Mouse (Mus musculus): ENCODE measurements around the gene Il17rd. TPM values are rescaled to one million over a fixed set of nuclear protein-coding genes. Genes with fewer than 3 reads are reported as not detected.

Il17rd gene
- total RNA-seq, 2 experiments from 2014 or later = not detected

DNA sequence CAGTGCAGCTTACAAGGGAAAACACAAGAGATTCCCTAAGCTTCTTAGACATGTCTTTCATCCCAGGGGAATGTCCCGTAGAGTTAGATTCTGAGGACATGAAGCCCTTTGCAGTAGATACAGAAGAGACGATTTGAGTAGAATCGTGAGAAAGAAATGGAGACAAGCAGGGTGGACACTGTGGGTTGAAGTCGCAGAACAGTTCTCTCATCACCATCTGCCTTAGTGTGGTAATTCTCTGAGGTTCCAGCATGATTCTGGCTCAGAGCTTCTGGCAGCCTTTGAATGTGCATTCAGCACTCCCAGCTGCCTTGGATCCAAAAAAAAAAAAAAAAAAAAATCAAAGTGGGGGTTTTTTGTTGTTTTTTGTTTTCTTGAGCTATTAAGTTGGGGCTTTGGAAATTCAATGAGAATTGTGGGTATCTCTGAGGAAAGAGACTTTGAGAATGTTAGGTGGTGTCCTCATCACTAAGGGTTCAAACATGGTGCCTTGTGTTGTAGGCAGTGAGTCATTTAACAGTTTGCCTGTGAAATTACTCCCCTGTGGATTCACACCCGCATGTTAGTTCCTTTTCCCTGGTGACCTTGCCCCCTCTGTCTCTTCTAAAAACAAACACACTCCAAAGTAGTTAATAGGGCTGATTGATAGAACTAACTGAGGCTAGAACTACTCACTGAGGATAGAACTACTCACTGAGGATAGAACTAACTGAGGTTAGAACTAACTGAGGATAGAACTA lies 43.0 kb downstream of the Il17rd start:
- ATAC-seq (replicated peaks; ENCODE audit: poor library complexity, severe bottlenecking) = no peak

DNA sequence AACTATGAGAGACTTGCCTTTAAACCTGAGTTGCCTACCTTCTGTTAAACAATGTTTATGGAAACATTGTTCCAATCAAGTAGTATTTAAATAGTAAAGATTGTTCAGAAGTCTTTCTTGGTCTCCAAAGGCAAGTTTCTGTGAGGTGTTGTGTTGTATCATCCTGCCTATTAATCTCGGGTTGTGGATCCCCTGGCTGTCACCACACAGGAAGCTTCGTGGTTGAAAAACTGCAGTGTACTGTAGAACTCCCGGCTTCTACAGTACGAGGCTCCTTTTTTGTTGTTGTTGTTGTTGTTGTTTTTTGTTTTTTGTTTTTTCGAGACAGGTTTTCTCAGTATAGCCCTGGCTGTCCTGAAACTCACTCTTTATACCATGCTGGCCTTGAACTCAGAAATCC lies 46.7 kb downstream of the Il17rd start:
- ATAC-seq (replicated peaks; ENCODE audit: poor library complexity, severe bottlenecking) = no peak

- ATAC-seq (replicated peaks; ENCODE audit: poor library complexity, severe bottlenecking) = no peak
These were observed 47.3 kb downstream of the Il17rd start for GRCm38 (mm10) chr14:27085999-27086398.

DNA sequence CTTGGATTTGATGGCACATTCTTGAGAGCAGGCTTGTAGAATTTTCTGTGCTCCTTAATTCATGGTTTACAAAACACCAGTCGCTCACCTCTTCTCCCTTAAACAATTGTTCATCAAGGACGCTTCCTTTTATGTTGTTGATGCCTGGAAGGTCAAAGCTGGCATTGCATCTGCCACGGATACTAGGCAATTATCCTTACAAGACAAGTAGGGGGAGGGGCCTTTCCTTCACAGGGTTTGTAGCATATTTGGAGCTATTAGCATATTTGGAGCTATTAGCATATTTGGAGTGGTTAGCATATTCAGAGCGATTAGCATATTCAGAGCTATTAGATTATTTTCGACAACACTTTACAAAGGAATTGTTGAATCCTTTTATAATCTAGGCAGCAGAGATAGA lies 55.5 kb downstream of the Il17rd start:
- ATAC-seq (replicated peaks; ENCODE audit: poor library complexity, severe bottlenecking) = no peak

DNA sequence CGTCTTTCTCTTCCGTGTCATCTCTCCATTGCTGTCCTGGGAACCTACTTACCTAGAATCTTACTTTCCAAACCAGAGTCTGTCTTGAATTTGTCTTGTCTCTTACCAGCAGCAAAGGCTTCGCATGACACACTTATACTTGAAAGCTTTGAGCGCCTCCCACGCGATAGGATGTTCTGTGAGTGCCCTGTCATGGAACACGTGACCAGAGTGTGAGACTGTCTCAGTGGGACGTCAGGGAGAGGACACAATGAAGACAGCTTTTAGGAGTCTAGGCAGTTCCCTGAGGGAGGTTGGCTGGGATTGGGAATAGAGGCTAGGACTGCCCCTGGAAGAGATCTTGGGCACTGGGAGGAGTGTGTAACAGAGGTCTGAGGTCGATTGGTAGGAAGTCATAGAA lies 57.4 kb downstream of the Il17rd start:
- ATAC-seq (replicated peaks; ENCODE audit: poor library complexity, severe bottlenecking) = peak; percentile 12; the same call in 1 of the 2 replicates

GRCm38 (mm10) chr14:27096779-27097178 lies 58.0 kb downstream of the Il17rd start:
- ATAC-seq (replicated peaks; ENCODE audit: poor library complexity, severe bottlenecking) = peak; percentile 92

DNA sequence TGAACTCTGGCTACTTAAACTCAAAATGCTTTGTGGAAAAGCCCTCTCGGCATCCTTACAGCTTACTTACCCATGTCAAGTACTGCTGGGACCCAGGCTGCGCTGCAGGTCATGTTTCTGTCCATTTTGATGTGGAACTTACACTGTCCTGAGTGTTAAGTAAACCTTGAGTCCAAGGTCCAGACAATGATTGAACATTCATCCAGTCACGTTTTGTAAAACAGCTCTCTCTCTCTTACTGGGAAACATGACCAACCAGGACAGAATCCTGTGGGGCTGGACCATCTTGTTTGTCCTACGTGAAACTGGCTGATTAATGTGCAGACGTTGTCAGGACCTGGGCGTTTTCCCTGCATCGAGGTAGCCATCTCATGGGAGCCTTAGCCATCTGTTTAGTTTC lies 63.0 kb downstream of the Il17rd start:
- no peak for ATAC-seq (replicated peaks; ENCODE audit: poor library complexity, severe bottlenecking)

GRCm38 (mm10) chr14:27102720-27103119 lies 64.0 kb downstream of the Il17rd start:
- ATAC-seq (replicated peaks; ENCODE audit: poor library complexity, severe bottlenecking) = no peak

DNA sequence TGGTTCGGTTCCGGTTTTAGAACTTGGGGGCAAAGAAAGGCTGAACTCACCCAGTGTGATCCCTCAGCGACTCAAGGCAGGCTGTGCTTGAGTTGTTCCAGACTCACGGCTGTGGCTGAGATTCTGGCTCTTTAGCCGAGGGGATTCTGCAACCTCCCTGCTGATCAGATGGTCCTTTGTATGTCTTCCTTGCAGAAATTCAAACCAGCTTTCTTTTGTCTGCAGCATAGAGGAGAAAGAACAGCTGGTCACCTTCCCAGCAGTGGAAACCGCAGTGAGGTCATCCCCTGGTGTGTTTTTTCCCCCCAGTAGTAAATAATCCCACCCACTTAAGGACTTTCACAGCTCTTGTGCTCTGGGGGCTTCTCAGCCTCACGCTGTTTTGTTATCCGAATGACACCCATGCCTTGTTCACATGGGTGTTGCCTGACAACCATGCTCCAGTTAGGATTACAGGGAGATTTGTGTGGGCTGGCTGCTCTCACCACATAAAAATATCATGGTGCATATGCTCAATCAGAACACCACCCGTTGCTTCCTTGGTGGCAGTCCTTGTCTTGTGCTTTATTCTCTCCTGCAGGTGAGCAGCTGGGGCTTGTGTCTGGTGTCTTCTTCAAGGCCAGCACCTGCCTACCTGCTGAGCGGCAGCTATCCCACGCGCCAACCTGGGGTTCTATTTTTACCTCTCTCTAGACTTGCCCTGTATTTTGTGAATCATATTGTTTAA lies 67.2 kb downstream of the Il17rd start:
- ATAC-seq (replicated peaks; ENCODE audit: poor library complexity, severe bottlenecking) = no peak

DNA sequence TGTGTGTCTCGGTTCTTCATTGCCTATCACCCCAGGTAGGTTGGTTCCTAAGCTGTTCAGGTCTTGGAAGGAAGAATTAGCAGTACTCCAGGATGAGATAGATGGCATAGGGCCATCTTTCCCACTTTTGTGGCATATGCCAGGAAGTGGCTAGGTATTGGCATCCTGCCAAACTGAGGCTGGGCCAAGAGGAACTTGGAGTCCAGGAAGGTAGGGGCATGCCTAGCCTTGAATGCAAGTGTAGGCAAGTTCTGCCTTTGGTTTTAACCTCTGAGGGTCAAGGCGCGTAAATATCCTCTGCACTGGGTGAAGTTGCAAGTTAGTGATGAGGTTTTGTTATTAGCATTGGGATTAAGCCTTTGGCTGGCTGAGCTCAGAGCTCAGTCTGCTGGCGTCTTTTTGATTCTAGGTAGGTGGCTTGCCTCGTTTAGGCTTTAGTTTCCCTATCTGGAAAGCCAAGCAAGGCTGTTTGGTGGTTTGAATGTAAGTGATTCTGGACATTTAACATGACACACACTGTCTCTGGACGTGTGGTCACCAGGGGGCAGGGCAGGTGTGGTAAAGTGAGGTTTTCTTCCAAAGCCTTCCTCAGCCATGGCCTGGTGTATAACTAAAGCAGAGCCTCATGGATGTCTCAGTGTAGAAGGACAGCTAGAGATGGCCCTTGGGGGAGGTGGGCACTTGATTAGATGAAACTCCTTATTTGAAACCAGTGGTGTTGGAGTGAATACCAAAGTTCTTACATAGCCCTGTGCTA lies 70.2 kb downstream of the Il17rd start:
- ATAC-seq (replicated peaks; ENCODE audit: poor library complexity, severe bottlenecking) = peak; percentile 43

GRCm38 (mm10) chr14:27114362-27115274 lies 75.9 kb downstream of the Il17rd start, which contains the start of gene Arhgef3:
Arhgef3 (plus strand) TSS chr14:27114899.
- peak; percentile 63 for ATAC-seq (replicated peaks; ENCODE audit: poor library complexity, severe bottlenecking)

DNA sequence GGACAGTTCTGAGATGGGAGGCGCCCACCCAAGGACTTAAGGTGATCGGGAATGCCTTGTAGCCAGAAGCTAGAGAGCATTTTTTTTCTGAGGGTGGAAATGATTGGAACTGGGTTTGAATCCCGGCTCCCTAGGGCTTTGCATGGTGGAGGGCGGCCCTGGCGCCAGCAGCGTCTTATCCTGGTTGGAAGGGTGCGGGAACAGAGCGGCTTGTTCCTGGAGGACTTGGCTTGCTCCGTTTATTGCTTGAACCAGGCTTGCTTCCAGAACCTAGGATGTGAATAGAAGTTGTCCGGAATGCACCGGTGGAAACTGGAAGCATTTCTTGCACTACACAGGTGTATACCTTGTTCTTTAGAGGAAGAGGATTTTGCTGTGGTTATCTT lies 76.5 kb downstream of the Il17rd start:
- ATAC-seq (replicated peaks; ENCODE audit: poor library complexity, severe bottlenecking) = no peak

DNA sequence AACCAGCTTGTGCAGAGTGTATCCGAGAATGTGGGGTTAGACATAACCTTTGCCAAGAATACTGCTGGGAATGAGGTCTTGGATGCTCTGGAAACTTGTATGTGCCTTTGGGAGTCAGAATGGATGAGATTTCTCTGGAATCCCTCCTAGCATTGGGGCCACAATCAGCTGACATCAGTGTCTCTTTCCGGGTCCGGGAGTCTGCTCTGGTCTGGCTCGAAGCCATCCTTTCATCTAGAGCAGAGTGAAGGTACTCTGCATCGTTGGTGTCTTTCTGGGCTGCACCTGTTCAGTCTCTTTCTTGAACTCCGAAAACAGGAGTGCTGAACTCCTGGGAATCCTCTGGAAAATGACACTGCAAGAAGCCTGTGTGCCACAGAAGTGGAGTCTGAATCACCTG lies 77.2 kb downstream of the Il17rd start:
- ATAC-seq (replicated peaks; ENCODE audit: poor library complexity, severe bottlenecking) = no peak

DNA sequence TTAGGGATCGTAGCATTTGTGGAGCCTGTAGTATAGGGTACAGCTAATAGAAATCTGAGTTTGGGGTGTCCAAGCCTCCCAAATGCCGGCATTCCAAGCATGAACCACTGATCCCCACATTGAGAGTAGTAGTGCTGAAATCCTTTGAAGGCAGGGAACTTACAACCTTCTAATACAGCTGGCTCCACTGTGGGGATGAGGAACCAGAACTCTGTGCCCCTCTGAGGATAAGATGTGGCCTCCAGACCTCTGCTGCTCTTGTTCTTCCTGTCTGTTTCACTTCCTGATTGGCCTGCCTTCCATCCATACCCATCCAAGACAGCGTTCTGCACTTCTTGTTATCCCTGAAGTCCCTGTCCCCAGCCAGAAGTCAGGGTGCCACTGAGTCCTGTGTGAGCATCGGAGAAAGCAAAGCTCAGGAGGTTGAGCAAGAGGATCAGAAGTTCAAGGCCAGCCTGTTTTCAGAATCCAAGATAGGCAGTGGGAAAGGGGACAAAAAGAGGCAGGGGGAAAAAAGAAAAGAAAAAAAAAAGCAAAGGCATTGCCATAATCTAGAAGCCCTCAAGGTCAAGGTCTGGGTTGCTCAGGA lies 77.9 kb downstream of the Il17rd start:
- peak; percentile 76 for ATAC-seq (replicated peaks; ENCODE audit: poor library complexity, severe bottlenecking)

DNA sequence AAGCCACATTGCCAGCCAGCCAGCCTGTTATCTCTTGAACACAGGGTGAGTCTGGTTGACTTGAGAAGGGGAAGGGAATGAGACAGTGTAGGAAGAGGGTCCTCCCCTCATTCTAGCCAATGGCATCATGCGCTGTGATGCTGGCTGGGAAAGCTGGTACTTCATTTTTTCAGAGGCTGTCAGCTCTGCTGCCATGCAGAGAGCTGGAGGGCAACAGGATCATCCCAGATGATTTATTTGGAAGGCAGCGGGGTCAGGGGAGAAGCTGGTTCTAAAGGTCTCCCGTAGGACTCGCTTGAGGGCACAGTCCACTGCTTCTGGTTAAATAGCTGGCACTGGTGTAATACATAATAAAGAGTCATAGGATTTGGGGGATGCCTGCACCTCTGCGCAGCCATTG lies 79.8 kb downstream of the Il17rd start:
- ATAC-seq (replicated peaks; ENCODE audit: poor library complexity, severe bottlenecking) = no peak

DNA sequence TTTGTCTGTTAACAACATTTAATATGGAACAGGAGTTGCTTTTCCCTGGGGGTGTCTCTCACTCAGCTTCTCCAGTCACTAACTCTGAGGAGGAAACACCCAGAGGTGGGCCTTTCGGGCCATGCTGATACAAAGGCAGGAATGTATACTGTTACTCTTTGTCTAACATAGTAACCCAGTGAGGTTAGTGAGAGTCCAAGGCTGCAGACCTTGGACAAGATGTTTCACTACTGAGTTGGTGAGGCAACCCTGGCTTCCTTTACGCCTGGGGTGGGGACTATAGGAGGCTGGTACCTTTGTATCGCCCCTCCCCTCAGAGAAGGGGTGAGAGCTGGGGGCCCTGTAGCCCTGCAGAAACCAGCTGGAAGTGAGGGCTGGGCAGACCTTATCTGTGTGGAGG lies 83.9 kb downstream of the Il17rd start:
- ATAC-seq (replicated peaks; ENCODE audit: poor library complexity, severe bottlenecking) = peak; percentile 31; the same call in 1 of the 2 replicates

GRCm38 (mm10) chr14:27123543-27123942 lies 84.8 kb downstream of the Il17rd start:
- peak; percentile 92 for ATAC-seq (replicated peaks; ENCODE audit: poor library complexity, severe bottlenecking)

- no peak for ATAC-seq (replicated peaks; ENCODE audit: poor library complexity, severe bottlenecking)
These were observed 91.3 kb downstream of the Il17rd start for GRCm38 (mm10) chr14:27130031-27130430.

- no peak for ATAC-seq (replicated peaks; ENCODE audit: poor library complexity, severe bottlenecking)
These were observed 91.9 kb downstream of the Il17rd start for GRCm38 (mm10) chr14:27130676-27131075.

DNA sequence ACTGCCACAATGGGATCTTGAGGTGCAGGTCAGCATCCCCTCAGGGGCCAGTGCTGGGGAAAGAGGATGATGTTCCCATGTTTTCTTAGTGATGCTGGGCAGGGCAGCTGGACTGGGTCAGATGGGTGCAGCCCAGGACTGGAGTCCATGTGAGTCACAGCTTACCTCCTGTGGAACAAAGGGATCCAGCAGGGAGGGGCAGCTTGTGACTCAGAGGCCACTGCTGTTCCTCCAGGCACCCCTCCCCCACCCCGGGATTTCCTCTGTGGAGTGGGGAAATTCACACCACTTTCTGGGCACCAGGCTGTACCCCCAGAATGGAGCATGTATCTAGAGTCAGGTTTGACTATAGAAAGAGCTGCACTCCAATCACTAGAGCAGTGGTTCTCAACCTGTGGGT lies 92.8 kb downstream of the Il17rd start:
- no peak for ATAC-seq (replicated peaks; ENCODE audit: poor library complexity, severe bottlenecking)
